Mouse (Mus musculus) myocyte (in vitro differentiated cells): Measurements from ENCODE around the gene Prr18.

Experiments used
- E2F4 ChIP-seq: IDR thresholded peaks from one replicate; pipeline ENCODE4 v1.6.1; 2011; ENCODE audit warnings: mild to moderate bottlenecking, control low read depth, moderate library complexity; ENCODE audit not compliant: insufficient read depth
- MAX ChIP-seq: IDR thresholded peaks from one replicate; pipeline ENCODE4 v1.6.1; 2011; ENCODE audit warnings: low read depth, mild to moderate bottlenecking, control low read depth
- MYOD1 ChIP-seq, 3 experiments: IDR thresholded peaks; one replicate each; pipeline ENCODE4 v1.6.1; 2011; ENCODE audit warnings: control low read depth in 2 of 3, low read depth in 2 of 3, mild to moderate bottlenecking in 2 of 3, moderate library complexity in 1 of 3; ENCODE audit not compliant: insufficient read length in 2 of 3, control insufficient read depth in 1 of 3
- POLR2A ChIP-seq: IDR thresholded peaks from one replicate; pipeline ENCODE4 v1.6.1; 2011; ENCODE audit warnings: low read depth, mild to moderate bottlenecking, control low read depth, moderate library complexity; ENCODE audit not compliant: insufficient read length
- SRF ChIP-seq: IDR thresholded peaks from one replicate; pipeline ENCODE4 v1.6.1; 2011; ENCODE audit warnings: low read depth; ENCODE audit not compliant: control insufficient read depth, insufficient read length

DNA sequence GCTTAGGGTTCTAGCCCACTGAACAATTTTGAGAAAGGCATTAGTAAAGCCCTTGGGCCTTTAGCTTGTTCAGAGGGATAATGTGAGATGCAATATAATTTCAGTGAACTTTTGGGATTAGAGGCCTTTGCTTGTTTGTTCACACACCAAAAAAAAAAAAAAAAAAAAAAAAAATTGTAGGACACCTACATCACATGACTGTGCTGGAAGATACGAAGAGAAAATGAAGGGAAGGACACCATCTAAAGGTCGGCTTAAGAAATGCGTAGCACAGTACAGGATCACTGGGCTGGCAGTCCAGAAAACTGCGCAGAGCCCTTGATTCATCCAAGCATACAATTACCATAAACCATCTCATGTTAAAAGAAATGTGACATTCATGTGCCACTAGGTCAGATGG is 35.7 kb upstream of the Prr18 start:
- TF ChIP-seq POLR2A = no peak
- TF ChIP-seq MYOD1 (IDR thresholded peaks at IDR 0.05; ENCODE audit: control insufficient read depth in 1 of 3, insufficient read length in 2 of 3, low read depth in 2 of 3) = no peak
- TF ChIP-seq MAX = no peak
- TF ChIP-seq E2F4 = no peak
- TF ChIP-seq SRF = no peak
